Mouse (Mus musculus) intestine, embryonic 14.5 days (tissue): ENCODE measurements around the gene Prkg1. TPM values are rescaled to one million over a fixed set of nuclear protein-coding genes. Genes with fewer than 3 reads are reported as not detected.

Experiments
- ATAC-seq: fragments of 200-750 bp; cut with Nextera tagmentation; replicated peaks from 2 replicates; pipeline ENCODE4 v1.8.0; 2017; ENCODE audit warnings: low read depth, moderate number of reproducible peaks, moderate TSS enrichment, moderate library complexity; ENCODE audit not compliant: low FRiP score, low TSS enrichment
- DNase-seq: peaks from one replicate; pipeline ENCODE4 v3.0.0-alpha.2; 2018; ENCODE audit warnings: low spot score
- H3K27ac ChIP-seq: fragments of 300-500 bp; sonication (generic); 2 replicates; pipeline ENCODE4 v1.5.1; 2014; ENCODE audit warnings: low read depth, mild to moderate bottlenecking, control low read depth
- H3K27me3 ChIP-seq: fragments of 300-500 bp; sonication (generic); replicated peaks from 2 replicates; pipeline ENCODE4 v1.6.1; 2014; ENCODE audit warnings: low read length, control low read depth; ENCODE audit not compliant: control insufficient read depth, insufficient read depth
- H3K36me3 ChIP-seq: fragments of 300-500 bp; sonication (generic); 2 replicates; pipeline ENCODE4 v1.6.1; 2014; ENCODE audit warnings: low read length, control low read depth; ENCODE audit not compliant: control insufficient read depth, insufficient read depth
- H3K4me1 ChIP-seq: fragments of 300-500 bp; sonication (generic); replicated peaks from 2 replicates; pipeline ENCODE4 v1.6.1; 2014; ENCODE audit warnings: low read length, control low read depth, mixed read lengths; ENCODE audit not compliant: control insufficient read depth, insufficient read depth
- H3K4me2 ChIP-seq: fragments of 300-500 bp; sonication (generic); 2 replicates; pipeline ENCODE4 v1.6.1; 2014; ENCODE audit warnings: low read length
- H3K4me3 ChIP-seq: fragments of 300-500 bp; sonication (generic); 2 replicates; pipeline ENCODE4 v1.5.1; 2014; ENCODE audit warnings: low read depth, low read length, control low read depth, mixed read lengths
- H3K9ac ChIP-seq: fragments of 300-500 bp; sonication (generic); 2 replicates; pipeline ENCODE4 v1.6.1; 2014; ENCODE audit warnings: mild to moderate bottlenecking, low read length
- H3K9me3 ChIP-seq: fragments of 300-500 bp; sonication (generic); 2 replicates; pipeline ENCODE4 v1.6.1; 2016; ENCODE audit warnings: low read length, control low read depth; ENCODE audit not compliant: control insufficient read depth
- WGBS: fragments of 180-500 bp; shearing (Covaris S2); extraction: QIAGEN DNeasy Blood & Tissue Kit; methylation state at CpG from one replicate; pipeline ENCODE4 v1.1.7; 2014; 5-methylcytosine and 5-hydroxymethylcytosine counted together
- polyA plus RNA-seq: library from polyadenylated mRNA; unstranded; fragments of >200 nt; fragmentation: Nextera tagmentation; extraction: Ambion mirVana; gene quantifications from 2 replicates; pipeline ENCODE4 v1.2.1, GENCODE M21; 2014

Gene Prkg1
- polyA plus RNA-seq, 1 experiment from 2014 or later, result 14.2 TPM

GRCm38 (mm10) chr19:31425199-31425598, 339.6 kb downstream of the Prkg1 start:
- Histone ChIP-seq H3K4me2 (no peak overlapping the region), H3K4me1 (0 out of 2 replicates have a peak, but pooled peaks cover 3% of the 10 kb centered on the region), H3K9me3 (0 out of 2 replicates have a peak, but pooled peaks cover 3% of the 10 kb centered on the region), H3K36me3 (no peaks in the 10 kb centered on the region), H3K27ac (no peak overlapping the region), H3K4me3 (no peak overlapping the region), H3K27me3 (no peaks in the 10 kb centered on the region), H3K9ac (no peak overlapping the region)
- 77% methylated on average over 9 of the region's 9 CpGs for WGBS
- no peak for DNase-seq
- ATAC-seq, result no peak

GRCm38 (mm10) chr19:31424319-31424718, 340.5 kb downstream of the Prkg1 start:
- WGBS, result 50% methylated on average over 5 of the region's 5 CpGs

GRCm38 (mm10) chr19:31413571-31413970, 351.3 kb downstream of the Prkg1 start:
- H3K27ac ChIP-seq, result no peak overlapping the region
- no peak overlapping the region for H3K4me3 ChIP-seq
- H3K4me1 ChIP-seq, result no peaks in the 10 kb centered on the region
- no peak overlapping the region for H3K4me2 ChIP-seq
- no peaks in the 10 kb centered on the region for H3K36me3 ChIP-seq
- ATAC-seq (no peak), DNase-seq (no peak)
- H3K27me3 ChIP-seq, result no peaks in the 10 kb centered on the region
- no peaks in the 10 kb centered on the region for H3K9me3 ChIP-seq
- WGBS, result 80% methylated on average over 7 of the region's 7 CpGs
- H3K9ac ChIP-seq, result no peak overlapping the region

More at GRCm38 (mm10) chr19:31424319-31424718, 340.5 kb downstream of the Prkg1 start:
- H3K4me1 ChIP-seq, result 0 out of 2 replicates have a peak, but pooled peaks cover 3% of the 10 kb centered on the region
- 0 out of 2 replicates have a peak, but pooled peaks cover 3% of the 10 kb centered on the region for H3K9me3 ChIP-seq
- no peaks in the 10 kb centered on the region for H3K36me3 ChIP-seq
- no peaks in the 10 kb centered on the region for H3K27me3 ChIP-seq
- no peak overlapping the region for H3K4me2 ChIP-seq
- H3K4me3 ChIP-seq, result no peak overlapping the region
- no peak overlapping the region for H3K9ac ChIP-seq
- ATAC-seq, result no peak
- DNase-seq, result no peak
- no peak overlapping the region for H3K27ac ChIP-seq

GRCm38 (mm10) chr19:31396096-31396495, 368.7 kb downstream of the Prkg1 start:
- DNase-seq (no peak), ATAC-seq (no peak)
- H3K27ac ChIP-seq, result no peak overlapping the region
- no peak overlapping the region for H3K4me3 ChIP-seq
- H3K9ac ChIP-seq, result no peak overlapping the region
- H3K4me2 ChIP-seq, result no peak overlapping the region
- WGBS, result 57% methylated on average over 1 of the region's 1 CpGs
- H3K36me3 ChIP-seq, result no peaks in the 10 kb centered on the region
- no peaks in the 10 kb centered on the region for H3K27me3 ChIP-seq
- no peaks in the 10 kb centered on the region for H3K9me3 ChIP-seq
- H3K4me1 ChIP-seq, result no peaks in the 10 kb centered on the region

- Histone ChIP-seq H3K27ac (no peak overlapping the region), H3K4me1 (no peaks in the 10 kb centered on the region), H3K9me3 (no peaks in the 10 kb centered on the region), H3K4me3 (no peak overlapping the region), H3K36me3 (no peaks in the 10 kb centered on the region), H3K27me3 (no peaks in the 10 kb centered on the region), H3K4me2 (no peak overlapping the region), H3K9ac (no peak overlapping the region)
- 89% methylated on average over 3 of the region's 3 CpGs for WGBS
- ATAC-seq (no peak), DNase-seq (no peak)
Observed at GRCm38 (mm10) chr19:31385353-31385752, 379.5 kb downstream of the Prkg1 start.

GRCm38 (mm10) chr19:31383881-31384280, 381.0 kb downstream of the Prkg1 start:
- ATAC-seq, result no peak
- Histone ChIP-seq H3K36me3 (no peaks in the 10 kb centered on the region), H3K4me2 (no peak overlapping the region), H3K4me1 (no peaks in the 10 kb centered on the region), H3K27me3 (no peaks in the 10 kb centered on the region), H3K4me3 (no peak overlapping the region), H3K9ac (no peak overlapping the region), H3K27ac (no peak overlapping the region), H3K9me3 (no peaks in the 10 kb centered on the region)
- 60% methylated on average over 5 of the region's 5 CpGs for WGBS
- no peak for DNase-seq

- H3K4me1 ChIP-seq, result no peaks in the 10 kb centered on the region
- no peaks in the 10 kb centered on the region for H3K9me3 ChIP-seq
- H3K36me3 ChIP-seq, result no peaks in the 10 kb centered on the region
- no peak overlapping the region for H3K4me3 ChIP-seq
- WGBS, result 59% methylated on average over 1 of the region's 1 CpGs
- H3K27ac ChIP-seq, result no peak overlapping the region
- ATAC-seq (no peak), DNase-seq (no peak)
- no peak overlapping the region for H3K4me2 ChIP-seq
- no peaks in the 10 kb centered on the region for H3K27me3 ChIP-seq
- H3K9ac ChIP-seq, result no peak overlapping the region
Observed at GRCm38 (mm10) chr19:31370106-31370505, 394.7 kb downstream of the Prkg1 start.

- H3K27ac ChIP-seq, result no peak overlapping the region
- DNase-seq, result no peak
- no peak overlapping the region for H3K9ac ChIP-seq
- no peaks in the 10 kb centered on the region for H3K4me1 ChIP-seq
- ATAC-seq, result no peak
- no peaks in the 10 kb centered on the region for H3K9me3 ChIP-seq
- no peak overlapping the region for H3K4me3 ChIP-seq
- no peak overlapping the region for H3K4me2 ChIP-seq
- 73% methylated on average over 1 of the region's 1 CpGs for WGBS
- H3K27me3 ChIP-seq, result no peaks in the 10 kb centered on the region
- H3K36me3 ChIP-seq, result no peaks in the 10 kb centered on the region
Observed at GRCm38 (mm10) chr19:31369116-31369515, 395.7 kb downstream of the Prkg1 start.

- H3K4me3 ChIP-seq, result no peak overlapping the region
- no peaks in the 10 kb centered on the region for H3K9me3 ChIP-seq
- H3K4me1 ChIP-seq, result 0 out of 2 replicates have a peak, but pooled peaks cover 2% of the 10 kb centered on the region
- WGBS, result 66% methylated on average over 4 of the region's 4 CpGs
- no peak overlapping the region for H3K4me2 ChIP-seq
- H3K9ac ChIP-seq, result no peak overlapping the region
- H3K27ac ChIP-seq, result no peak overlapping the region
- H3K36me3 ChIP-seq, result no peaks in the 10 kb centered on the region
- no peak for DNase-seq
- no peak for ATAC-seq
- no peaks in the 10 kb centered on the region for H3K27me3 ChIP-seq
Observed at GRCm38 (mm10) chr19:31362051-31362450, 402.8 kb downstream of the Prkg1 start.
